Mouse (Mus musculus): Measurements from ENCODE around the gene Atp6v1e2.

Gene Atp6v1e2

GRCm38 (mm10) chr17:86965121-86965520, 17.4 kb upstream of the Atp6v1e2 start:
- in situ Hi-C loops (cut with MboI, MseI) = no loop called here

- in situ Hi-C loops (cut with MboI, MseI) = no loop called here
Observed at GRCm38 (mm10) chr17:86964502-86964901, 16.8 kb upstream of the Atp6v1e2 start.

- in situ Hi-C loops (cut with MboI, MseI) = no loop called here
Observed at GRCm38 (mm10) chr17:86964041-86964440, 16.3 kb upstream of the Atp6v1e2 start.

GRCm38 (mm10) chr17:86963586-86963902, 15.8 kb upstream of the Atp6v1e2 start:
- in situ Hi-C loops (cut with MboI, MseI) = no loop called here

- in situ Hi-C loops (cut with MboI, MseI) = no loop called here
Observed at GRCm38 (mm10) chr17:86962894-86963585, 15.3 kb upstream of the Atp6v1e2 start, which contains the start of gene Rhoq. Gene Rhoq, plus strand, starts transcription at chr17:86963082.

- in situ Hi-C loops (cut with MboI, MseI) = no loop called here
Observed at GRCm38 (mm10) chr17:86962297-86962893, 14.7 kb upstream of the Atp6v1e2 start.

GRCm38 (mm10) chr17:86961301-86961841, 13.7 kb upstream of the Atp6v1e2 start:
- in situ Hi-C loops (cut with MboI, MseI) = no loop called here

GRCm38 (mm10) chr17:86957968-86958367, 10.3 kb upstream of the Atp6v1e2 start:
- in situ Hi-C loops (cut with MboI, MseI) = no loop called here

- in situ Hi-C loops (cut with MboI, MseI) = no loop called here
Observed at GRCm38 (mm10) chr17:86957239-86957638, 9.5 kb upstream of the Atp6v1e2 start.

- in situ Hi-C loops (cut with MboI, MseI) = no loop called here
Observed at GRCm38 (mm10) chr17:86948801-86949200, 1.1 kb upstream of the Atp6v1e2 start.

GRCm38 (mm10) chr17:86946078-86946477, 1.6 kb downstream of the Atp6v1e2 start:
- in situ Hi-C loops (cut with MboI, MseI) = no loop called here

GRCm38 (mm10) chr17:86943158-86943557, 4.5 kb downstream of the Atp6v1e2 start:
- in situ Hi-C loops (cut with MboI, MseI) = no loop called here

GRCm38 (mm10) chr17:86942112-86942511, 5.6 kb downstream of the Atp6v1e2 start:
- in situ Hi-C loops (cut with MboI, MseI) = no loop called here

GRCm38 (mm10) chr17:86938683-86939082, 9.0 kb downstream of the Atp6v1e2 start:
- in situ Hi-C loops (cut with MboI, MseI) = no loop called here

- in situ Hi-C loops (cut with MboI, MseI) = no loop called here
Observed at GRCm38 (mm10) chr17:86937497-86938155, 10.1 kb downstream of the Atp6v1e2 start.

GRCm38 (mm10) chr17:86937064-86937463, 10.6 kb downstream of the Atp6v1e2 start:
- in situ Hi-C loops (cut with MboI, MseI) = no loop called here

GRCm38 (mm10) chr17:86932896-86933295, 14.8 kb downstream of the Atp6v1e2 start:
- in situ Hi-C loops (cut with MboI, MseI) = no loop called here

GRCm38 (mm10) chr17:86929981-86930380, 17.7 kb downstream of the Atp6v1e2 start:
- in situ Hi-C loops (cut with MboI, MseI) = no loop called here

- in situ Hi-C loops (cut with MboI, MseI) = no loop called here
Observed at GRCm38 (mm10) chr17:86929355-86929754, 18.3 kb downstream of the Atp6v1e2 start.

- in situ Hi-C loops (cut with MboI, MseI) = no loop called here
Observed at GRCm38 (mm10) chr17:86926836-86927235, 20.9 kb downstream of the Atp6v1e2 start.

- in situ Hi-C loops (cut with MboI, MseI) = no loop called here
Observed at GRCm38 (mm10) chr17:86924679-86925078, 23.0 kb downstream of the Atp6v1e2 start.

- in situ Hi-C loops (cut with MboI, MseI) = loop anchor here (5.0 kb wide), 2 partner anchors 123 to 333 kb away; no protein-coding TSS in a partner anchor
Observed at GRCm38 (mm10) chr17:86919729-86920128, 28.0 kb downstream of the Atp6v1e2 start.
